Mouse (Mus musculus) right cerebral cortex, postnatal 4 days (tissue): ENCODE results near the gene Gm49383.
A peak's percentile ranks its signal among the peaks of the same experiment; 100 is the strongest.
"Not testable (repeated sequence)": the region's sequence is repeated elsewhere in the genome, so short reads cannot be mapped to it uniquely, and the experiment has no call there.

Experiments used
- DNase-seq: peaks from one replicate; pipeline ENCODE4 v3.0.0-alpha.2; 2022

Gm49383 gene

GRCm38 (mm10) chr12:69160677-69161076 is 36.2 kb downstream of the Gm49383 start:
- DNase-seq, result not testable (repeated sequence)

DNA sequence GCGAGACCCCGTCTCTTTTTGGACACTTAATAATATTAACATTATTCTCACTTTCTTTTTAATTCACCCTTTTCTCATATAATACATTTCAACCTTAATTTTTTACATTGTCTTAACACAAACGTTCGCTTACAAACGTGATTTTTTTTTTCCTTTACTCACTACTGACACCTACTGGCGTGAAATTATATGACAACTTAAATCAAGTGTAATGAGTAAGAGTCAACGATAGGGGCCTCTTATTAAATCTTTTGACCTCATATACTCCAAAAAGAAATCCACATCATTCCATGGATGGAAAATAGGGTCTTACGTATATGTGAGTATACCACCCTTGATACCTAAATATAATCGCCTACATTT is 37.3 kb downstream of the Gm49383 start:
- no peak for DNase-seq

DNA sequence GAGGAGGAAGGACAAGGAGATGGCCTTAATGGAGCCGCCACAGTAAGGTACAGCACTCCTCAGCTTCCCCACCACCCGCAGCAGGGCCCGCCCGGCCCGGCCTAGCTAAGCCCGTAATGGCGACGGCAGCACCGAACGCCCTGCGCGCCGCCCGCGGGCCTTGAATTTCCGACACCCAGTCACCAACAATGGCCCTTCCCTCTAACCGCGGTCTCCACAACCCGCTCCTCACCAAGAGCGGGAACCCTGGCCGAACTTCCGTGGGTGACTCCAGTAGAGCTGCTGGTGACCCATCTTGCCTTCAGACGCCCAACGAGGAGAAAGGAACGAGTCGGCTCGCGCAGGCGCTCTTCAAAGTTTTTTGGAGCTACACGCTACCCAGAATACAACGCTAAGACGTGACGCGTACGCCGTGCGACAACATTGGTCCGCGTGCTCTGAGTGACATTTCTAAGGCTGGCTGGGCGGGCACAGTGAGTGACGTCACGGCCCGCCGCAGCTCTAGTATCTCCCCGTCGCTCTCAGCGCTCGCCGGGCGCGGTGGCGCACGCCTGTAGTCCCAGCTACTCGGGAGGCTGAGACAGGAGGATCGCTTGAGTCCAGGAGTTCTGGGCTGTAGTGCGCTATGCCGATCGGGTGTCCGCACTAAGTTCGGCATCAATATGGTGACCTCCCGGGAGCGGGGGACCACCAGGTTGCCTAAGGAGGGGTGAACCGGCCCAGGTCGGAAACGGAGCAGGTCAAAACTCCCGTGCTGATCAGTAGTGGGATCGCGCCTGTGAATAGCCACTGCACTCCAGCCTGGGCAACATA is 37.9 kb downstream of the Gm49383 start, which contains the start of gene Rps29:
Gene Rps29 (minus strand): TSS at position 422 of the 813 bp plus-strand sequence.
- peak; percentile 94 for DNase-seq

DNA sequence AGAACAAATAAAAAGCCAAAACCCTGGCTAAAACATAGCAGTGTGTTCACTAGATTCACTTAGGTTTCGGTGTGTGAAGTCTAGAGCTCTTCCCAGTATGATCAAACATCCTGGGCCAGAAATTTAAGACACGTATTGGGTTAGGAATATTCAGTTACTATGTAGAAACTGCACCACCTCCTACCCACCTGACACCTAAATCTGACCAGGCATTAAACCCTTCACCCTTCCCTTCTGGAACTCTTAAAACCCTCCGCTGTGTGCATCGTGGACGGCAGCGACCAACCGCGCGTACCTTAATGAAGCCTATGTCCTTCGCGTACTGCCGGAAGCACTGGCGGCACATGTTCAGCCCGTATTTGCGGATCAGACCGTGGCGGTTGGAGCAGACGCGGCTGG is 38.5 kb downstream of the Gm49383 start:
- no peak for DNase-seq

DNA sequence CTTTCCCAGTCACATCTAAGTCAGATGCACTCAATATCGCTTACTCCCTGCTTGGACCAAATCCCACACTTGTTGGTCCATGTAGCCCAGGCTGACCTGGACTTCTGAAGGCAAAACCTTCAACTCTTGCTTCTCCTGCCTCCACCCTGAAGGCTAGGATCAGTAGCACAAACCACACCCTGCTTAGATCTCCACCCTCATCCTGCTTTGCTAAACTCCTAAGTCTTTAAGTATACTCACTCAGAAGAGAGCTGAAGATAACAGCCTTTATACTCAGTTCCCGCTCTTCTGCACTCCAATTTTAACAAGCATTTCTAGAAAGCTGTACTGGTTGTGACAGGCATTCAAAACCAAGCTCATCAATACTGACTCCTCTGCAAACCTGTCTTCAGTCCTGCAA is 39.8 kb downstream of the Gm49383 start:
- no peak for DNase-seq

DNA sequence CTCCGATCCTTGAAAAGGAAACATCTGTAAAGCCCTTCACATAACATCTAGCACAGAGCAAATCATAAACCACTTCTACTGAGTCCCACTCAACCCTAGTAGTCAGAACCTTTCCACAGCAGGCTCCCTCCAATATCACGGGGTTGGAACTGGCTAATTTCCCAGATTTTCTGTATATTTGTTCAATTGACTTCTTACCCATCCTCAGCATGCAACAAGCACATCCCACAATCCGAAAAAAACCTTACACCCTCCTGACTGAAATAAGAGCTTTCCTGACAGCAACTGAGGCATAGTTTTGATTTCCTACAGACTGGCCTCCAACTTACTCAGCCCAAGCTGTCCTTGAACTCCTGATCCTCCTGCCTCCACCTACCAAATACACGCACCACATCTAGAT is 40.5 kb downstream of the Gm49383 start:
- no peak for DNase-seq

DNA sequence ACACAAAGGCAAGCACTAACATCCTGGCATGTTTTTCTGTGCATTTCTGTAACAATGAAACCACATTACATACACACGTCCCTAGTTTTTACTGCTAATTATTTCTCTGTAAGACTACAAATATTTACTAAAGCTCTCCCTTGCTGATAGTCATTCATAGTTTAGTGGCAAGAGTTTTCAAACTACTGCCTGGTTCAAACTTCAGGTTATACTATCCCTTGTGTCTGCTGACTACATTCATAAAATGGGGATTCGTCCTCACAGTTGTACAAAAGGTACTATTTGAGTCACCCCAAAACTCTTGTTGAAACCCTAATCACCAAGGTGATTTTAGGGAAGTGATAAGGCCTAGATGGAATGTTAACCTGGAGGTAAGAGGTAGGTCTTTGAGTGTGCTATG is 41.0 kb downstream of the Gm49383 start:
- DNase-seq, result no peak

- DNase-seq, result no peak
Observed at GRCm38 (mm10) chr12:69150049-69150448, 46.9 kb downstream of the Gm49383 start.

DNA sequence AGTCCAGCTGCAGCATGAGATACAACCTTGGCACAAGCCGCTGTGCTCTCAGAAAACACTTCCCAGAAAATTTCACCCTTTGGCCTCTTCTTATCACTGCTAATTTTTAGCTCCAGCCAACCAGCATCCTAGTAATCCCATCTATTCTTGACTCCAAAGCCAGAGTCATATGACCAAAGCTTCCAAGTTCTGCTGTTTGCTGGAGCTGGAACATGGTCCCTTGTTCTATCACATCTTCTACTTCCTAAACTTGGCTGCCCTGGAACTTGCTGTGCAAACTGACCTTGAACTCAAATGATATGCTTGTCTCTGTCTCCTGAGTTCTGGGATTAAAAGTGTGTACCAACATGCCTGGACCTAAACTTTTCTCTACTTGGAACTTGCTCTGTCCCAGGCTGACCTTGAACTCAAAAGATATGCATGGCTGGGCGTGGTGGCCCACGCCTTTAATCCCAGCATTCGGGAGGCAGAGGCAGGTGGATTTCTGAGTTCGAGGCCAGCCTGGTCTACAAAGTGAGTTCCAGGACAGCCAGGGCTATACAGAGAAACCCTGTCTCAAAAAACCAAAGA is 49.7 kb downstream of the Gm49383 start:
- no peak for DNase-seq

GRCm38 (mm10) chr12:69143460-69143859 is 53.4 kb downstream of the Gm49383 start:
- no peak for DNase-seq

GRCm38 (mm10) chr12:69139841-69140240 is 57.1 kb downstream of the Gm49383 start:
- no peak for DNase-seq

- DNase-seq, result no peak
Observed at GRCm38 (mm10) chr12:69139201-69139600, 57.7 kb downstream of the Gm49383 start.
